Mouse (Mus musculus) urinary bladder, postnatal 36 days (tissue): ENCODE results near the gene Wdr13.
A peak's percentile ranks its signal among the peaks of the same experiment; 100 is the strongest.

Experiments
- DNase-seq, 2 experiments: peaks; one replicate each; pipeline ENCODE4 v3.0.0; 2022; ENCODE audit warnings: low spot score in 2 of 2, mixed read lengths in 1 of 2

Wdr13 gene

DNA sequence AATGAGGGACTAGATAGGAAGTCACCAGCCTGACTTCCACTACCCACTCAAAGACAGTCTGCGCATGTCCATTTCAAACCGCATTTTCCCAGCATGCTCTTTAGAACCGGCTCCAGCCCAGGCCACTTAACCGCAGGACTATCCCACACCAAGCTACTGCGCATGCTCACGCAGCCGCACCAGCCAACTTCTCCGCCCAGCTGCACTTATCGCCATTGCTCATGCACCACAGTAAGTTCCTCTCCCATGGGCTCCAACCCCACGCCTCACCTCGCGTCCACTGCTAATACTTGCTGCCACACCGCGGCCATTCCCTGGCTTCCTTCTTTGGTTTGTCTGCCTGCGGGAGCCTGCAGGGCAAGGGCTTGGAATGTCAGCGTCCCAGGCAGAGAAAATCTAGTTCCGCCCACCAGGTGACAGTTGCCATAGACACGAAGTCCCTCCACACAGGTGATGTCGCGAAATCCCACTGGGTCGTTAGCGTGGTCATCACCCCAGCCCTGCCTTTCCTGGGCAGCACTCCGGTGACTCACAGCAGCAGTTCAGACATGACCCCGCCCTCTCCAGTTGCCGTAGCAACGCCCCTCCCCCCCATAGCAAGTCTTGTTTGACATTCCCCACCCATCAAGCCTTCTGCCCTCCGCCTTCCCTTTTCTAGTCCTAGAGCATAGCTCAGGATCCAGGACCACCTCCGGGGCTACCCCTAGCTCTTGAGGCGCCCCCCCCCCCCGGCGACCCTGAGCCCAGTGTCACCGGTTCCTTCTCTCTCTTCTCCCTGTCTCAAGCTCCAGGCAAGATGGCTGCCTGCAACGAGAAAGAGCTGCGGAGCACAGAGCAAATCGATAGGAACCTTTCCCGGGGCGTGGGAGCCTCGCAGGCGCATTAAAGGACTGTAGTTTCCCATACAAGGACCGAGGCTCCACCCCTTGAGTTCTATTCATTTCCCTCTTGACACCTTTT is at the start of gene Wdr13:
TSS of gene Wdr13 (minus strand) at position 876 of the 960 bp plus-strand sequence.
- peak; percentile 70 to 89 for DNase-seq

DNA sequence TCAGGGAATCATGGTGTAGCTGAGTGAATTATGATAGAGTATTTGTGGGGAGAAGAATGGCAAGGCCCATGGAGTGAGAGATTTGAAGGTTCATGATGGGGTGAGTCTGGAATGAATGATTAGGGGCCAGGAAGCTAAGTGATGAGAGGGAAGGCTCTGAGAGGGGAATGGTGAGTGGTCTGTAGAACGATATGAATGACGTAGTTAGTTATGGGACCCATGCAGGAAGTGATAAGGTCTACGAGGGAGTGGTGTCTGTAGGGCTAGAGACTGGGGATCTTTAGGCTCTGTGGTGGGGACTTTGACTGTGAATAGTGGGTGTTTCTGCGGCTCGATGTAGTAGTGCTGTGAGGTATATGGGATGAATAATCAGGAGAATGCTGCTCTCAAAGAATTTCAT is 47.0 kb upstream of the Wdr13 start:
- no peak for DNase-seq

- DNase-seq: no peak
These were observed 46.2 kb upstream of the Wdr13 start for GRCm38 (mm10) chrX:8178871-8179270.

- peak; percentile 77 to 86 for DNase-seq
These were observed 43.1 kb upstream of the Wdr13 start, which contains the start of gene Tbc1d25 for GRCm38 (mm10) chrX:8175504-8176385. TSS of gene Tbc1d25 (minus strand) at chrX:8176181.

DNA sequence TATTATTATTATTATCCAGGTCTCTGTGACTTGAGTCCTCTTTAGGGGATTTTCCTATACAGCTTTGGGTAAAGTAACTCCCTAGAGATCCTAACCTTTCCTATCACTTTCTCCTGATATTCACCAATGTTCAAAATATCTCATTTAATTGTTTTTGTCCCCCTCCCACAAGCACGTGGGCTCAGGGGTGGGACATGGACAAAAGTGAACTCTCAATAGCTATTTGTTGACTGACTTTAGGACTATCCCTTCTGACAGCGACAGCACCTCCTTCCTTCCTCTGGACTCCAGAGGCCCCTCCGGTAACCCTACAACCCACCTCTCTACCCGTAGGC is 42.4 kb upstream of the Wdr13 start:
- DNase-seq: no peak

GRCm38 (mm10) chrX:8167716-8168647 is 35.3 kb upstream of the Wdr13 start:
- no peak for DNase-seq

GRCm38 (mm10) chrX:8164471-8164870 is 31.8 kb upstream of the Wdr13 start:
- no peak for DNase-seq

DNA sequence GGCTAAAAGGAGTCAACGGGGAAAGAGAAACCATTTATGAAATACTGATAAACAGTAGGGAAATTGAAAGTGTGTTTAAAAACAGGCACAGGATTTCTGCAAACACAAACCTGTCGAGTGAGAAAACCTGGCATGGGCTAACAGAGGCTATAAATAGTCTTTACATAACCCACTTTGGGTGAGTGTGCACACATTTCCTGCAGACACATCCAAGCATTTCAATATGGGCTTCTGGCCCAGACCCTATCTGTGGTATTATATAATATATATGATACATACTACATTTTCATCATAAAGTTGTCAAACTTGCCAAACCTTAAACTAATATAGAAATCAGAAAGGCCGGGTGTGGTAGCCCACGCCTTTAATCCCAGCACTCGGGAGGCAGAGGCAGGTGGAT is 30.4 kb upstream of the Wdr13 start:
- no peak for DNase-seq

DNA sequence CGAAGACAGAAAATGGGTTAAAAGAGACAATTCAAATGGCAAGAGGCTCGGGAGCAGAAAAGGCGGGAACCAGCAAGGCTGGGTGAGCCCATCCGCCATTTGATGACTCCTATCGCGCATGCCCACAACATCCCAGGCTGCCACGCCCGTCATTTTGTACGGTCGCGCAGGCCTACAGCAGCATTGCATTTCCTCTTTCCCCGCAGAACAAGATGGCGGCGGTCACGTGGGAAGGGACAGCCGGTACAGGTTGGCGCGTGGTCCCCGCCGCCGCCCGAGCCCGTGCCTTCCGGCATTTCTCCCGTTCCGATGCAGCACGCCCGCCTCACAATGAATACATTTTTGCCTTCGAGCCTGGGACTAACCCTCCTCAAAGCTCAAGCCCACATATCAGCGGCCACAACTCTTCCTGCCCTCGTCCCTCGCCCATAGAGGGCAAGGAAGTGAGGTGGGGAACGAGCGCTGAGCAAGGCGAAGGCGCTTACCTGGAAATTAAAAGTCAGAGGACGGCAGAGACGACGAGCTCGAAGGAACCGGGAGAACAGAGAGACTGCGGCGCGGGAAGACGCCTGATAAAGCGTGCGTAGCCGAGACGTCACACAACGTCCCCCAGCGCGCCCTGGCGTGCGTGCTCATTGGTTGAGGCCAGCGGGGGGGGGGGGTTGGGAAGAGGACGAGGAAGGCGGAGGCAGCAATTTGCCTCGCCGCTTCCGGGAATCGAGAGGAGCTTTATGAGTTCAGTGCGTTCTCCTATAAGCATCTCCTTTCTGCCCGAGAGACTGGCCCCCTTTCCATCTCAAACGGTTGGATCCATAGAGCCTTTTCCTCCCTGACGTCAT is 12.7 kb upstream of the Wdr13 start, which contains the start of gene Rbm3:
TSS of gene Rbm3 (minus strand) at position 728 of the 839 bp plus-strand sequence.
- peak; percentile 70 to 85 for DNase-seq

- no peak for DNase-seq
These were observed 11.1 kb upstream of the Wdr13 start for GRCm38 (mm10) chrX:8143750-8144149.

DNA sequence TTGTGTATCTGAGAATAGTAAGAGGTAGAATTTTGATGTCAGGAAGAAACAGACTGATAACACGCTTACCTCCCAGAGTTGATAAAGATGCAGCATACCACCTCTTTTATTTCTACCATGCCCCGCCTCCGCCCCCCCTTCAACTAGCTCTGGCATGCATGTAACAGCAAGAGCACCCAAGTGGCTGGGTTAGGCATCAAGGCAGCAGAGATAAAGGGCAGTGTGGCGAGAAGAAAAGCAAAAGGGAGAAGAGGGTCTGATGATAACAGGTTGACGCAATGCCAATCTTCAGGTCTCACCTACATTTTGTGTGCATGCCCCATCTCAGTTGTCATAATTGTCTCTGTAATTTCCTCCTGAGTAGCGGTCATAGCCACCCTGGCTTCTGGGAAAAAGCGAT is 10.3 kb upstream of the Wdr13 start:
- DNase-seq: no peak

DNA sequence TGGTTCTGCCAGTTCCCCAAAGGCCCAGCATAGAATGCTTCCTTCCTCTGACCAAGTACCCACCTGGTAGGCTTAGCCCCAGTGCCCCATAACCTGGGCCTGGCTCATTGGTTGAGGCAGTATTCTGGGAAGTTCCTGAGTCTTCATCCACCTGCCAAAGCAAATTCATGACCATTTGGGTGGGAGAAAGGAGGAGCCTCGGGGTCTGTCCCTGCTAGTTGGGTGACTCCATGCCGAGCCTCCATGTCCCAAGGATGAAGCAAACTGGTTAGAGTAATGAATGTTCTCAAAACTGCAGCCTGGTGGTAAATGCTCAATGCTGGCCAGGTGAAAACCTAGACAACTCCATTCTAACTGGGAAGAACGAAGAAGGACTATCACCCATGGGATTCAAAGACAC is 8.4 kb upstream of the Wdr13 start:
- DNase-seq: no peak

GRCm38 (mm10) chrX:8140446-8140845 is 7.8 kb upstream of the Wdr13 start:
- DNase-seq: no peak

DNA sequence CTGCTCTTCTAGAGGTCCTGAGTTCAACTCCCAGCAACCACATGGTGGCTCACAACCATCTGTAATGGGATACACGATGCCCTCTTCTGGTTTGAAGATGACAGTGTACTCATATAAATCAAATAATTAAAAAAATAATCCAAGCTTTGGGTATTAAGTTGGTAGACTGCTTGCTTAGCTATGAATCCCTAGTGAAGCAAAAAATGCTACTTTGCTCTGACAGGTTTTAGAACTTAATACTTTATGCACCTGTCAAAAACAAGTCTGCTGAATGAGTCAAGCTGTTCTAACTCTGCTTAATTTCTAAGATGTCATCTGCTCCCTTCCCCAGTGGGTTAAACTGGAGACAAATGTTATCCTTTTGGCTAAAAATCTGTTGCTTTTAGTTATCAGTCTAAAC is 6.8 kb upstream of the Wdr13 start:
- DNase-seq: no peak

- no peak for DNase-seq
These were observed 3.2 kb upstream of the Wdr13 start for GRCm38 (mm10) chrX:8135886-8136285.

GRCm38 (mm10) chrX:8131393-8131792 is 1.3 kb downstream of the Wdr13 start:
- no peak for DNase-seq

GRCm38 (mm10) chrX:8125235-8125634 is 7.5 kb downstream of the Wdr13 start:
- DNase-seq: no peak

DNA sequence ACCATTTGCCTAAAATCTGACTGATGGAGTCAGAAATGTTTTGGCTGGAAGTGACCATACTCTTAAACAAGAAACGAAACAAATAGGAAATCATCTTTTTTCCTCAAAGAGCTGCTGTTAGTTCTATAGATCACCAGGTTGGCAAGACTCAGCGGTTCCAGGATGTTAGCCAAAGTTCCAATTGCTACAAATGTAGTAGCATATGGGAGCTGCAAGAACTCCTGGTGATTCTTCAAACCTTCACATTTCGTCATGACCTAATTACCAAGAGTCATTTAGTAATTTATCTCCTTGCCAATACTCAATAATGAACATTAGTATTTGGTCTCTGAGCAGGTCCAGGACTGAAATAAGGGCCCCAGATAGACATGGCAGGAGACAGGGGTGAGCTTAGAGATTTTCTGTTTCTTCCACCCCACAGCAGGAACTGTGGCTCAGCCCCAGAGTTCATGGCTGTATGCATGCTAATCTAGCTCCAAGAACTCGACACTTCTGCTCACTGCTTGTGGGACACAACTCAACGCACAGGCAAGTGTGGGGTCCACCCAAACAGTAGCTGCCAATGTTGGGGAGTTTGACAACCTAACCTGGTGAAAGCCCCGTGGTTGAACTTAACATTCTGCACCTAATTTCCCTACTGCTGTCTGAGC is 8.7 kb downstream of the Wdr13 start:
- no peak for DNase-seq

- DNase-seq: no peak
These were observed 15.4 kb downstream of the Wdr13 start for GRCm38 (mm10) chrX:8117264-8117663.

GRCm38 (mm10) chrX:8115275-8115674 is 17.4 kb downstream of the Wdr13 start:
- DNase-seq: no peak
